Mouse (Mus musculus) midbrain, embryonic 16.5 days (tissue): ENCODE measurements at regions not wholly inside any gene's neighbourhood (a gene's known extent, or its start where the extent isn't known, plus 50 kb on each side); places are given as distances from the start of the nearest gene placed in this dataset.

Experiments used
- ATAC-seq: fragments of 200-750 bp; cut with Nextera tagmentation; 2 replicates; pipeline ENCODE4 v1.8.0; 2017; ENCODE audit warnings: moderate TSS enrichment
- H3K27ac ChIP-seq: fragments of 300-500 bp; sonication (generic); 2 replicates; pipeline ENCODE4 v1.5.1; 2014; ENCODE audit warnings: mild to moderate bottlenecking, low read length, mixed read lengths
- H3K27me3 ChIP-seq: fragments of 300-500 bp; sonication (generic); 2 replicates; pipeline ENCODE4 v1.6.1; 2014; ENCODE audit warnings: low read depth, low read length, mixed read lengths; ENCODE audit not compliant: control insufficient read depth, insufficient read depth
- H3K36me3 ChIP-seq: fragments of 300-500 bp; sonication (generic); 2 replicates; pipeline ENCODE4 v1.6.1; 2014; ENCODE audit warnings: mild to moderate bottlenecking, low read length, moderate library complexity, mixed read lengths; ENCODE audit not compliant: control insufficient read depth, insufficient read depth
- H3K4me1 ChIP-seq: fragments of 300-500 bp; sonication (generic); 2 replicates; pipeline ENCODE4 v1.6.1; 2014; ENCODE audit warnings: mild to moderate bottlenecking, low read length, mixed read lengths; ENCODE audit not compliant: control insufficient read depth, insufficient read depth
- H3K4me2 ChIP-seq: fragments of 300-500 bp; sonication (generic); 2 replicates; pipeline ENCODE4 v1.6.1; 2014; ENCODE audit warnings: mild to moderate bottlenecking, low read length, mixed read lengths
- H3K4me3 ChIP-seq: fragments of 300-500 bp; sonication (generic); 2 replicates; pipeline ENCODE4 v1.5.1; 2014; ENCODE audit warnings: low read depth, mild to moderate bottlenecking, low read length, moderate library complexity, mixed read lengths
- H3K9ac ChIP-seq: fragments of 300-500 bp; sonication (generic); 2 replicates; pipeline ENCODE4 v1.6.1; 2014; ENCODE audit warnings: low read depth, low read length, mixed read lengths
- H3K9me3 ChIP-seq: fragments of 300-500 bp; sonication (generic); replicated peaks from 2 replicates; pipeline ENCODE4 v1.6.1; 2014; ENCODE audit warnings: mild to moderate bottlenecking, low read length, mixed read lengths; ENCODE audit not compliant: control insufficient read depth, poor library complexity, severe bottlenecking
- WGBS: fragments of 180-500 bp; shearing (Covaris S2); extraction: QIAGEN DNeasy Blood & Tissue Kit; methylation state at CpG from one replicate; pipeline ENCODE4 v1.1.7; 2014; 5-methylcytosine and 5-hydroxymethylcytosine counted together

DNA sequence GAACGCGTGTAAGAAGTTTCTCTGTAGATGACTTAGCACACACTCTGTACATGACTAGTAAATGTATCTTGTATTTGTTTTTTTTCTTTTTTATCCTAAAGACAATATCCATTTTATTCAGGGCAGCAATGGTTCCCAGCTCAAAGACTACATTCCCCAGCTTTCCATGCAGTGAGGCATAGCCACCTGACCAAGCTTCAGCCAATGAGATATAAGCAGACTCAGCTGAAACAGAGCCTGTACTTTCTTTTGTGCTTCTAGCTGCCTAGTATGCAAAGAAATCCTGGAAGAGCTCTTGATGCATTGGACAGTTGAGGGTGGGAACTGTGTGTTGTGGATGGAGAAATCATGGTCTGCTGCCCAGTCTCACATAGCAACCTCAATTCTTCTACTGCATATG, 202.4 kb upstream of the Cadm1 start:
- Histone ChIP-seq H3K4me3 (no peak overlapping the region), H3K27ac (0 out of 2 replicates have a peak overlapping the region, but pooled peaks have one; percentile 3), H3K27me3 (no peaks in the 10 kb centered on the region), H3K4me1 (peaks cover 4% of the 10 kb centered on the region; the same call in 1 of the 2 replicates), H3K9me3 (no peaks in the 10 kb centered on the region), H3K4me2 (no peak overlapping the region), H3K9ac (no peak overlapping the region), H3K36me3 (no peaks in the 10 kb centered on the region)
- peak; percentile 93 for ATAC-seq
- WGBS: 100% methylated on average over 2 of the region's 2 CpGs

DNA sequence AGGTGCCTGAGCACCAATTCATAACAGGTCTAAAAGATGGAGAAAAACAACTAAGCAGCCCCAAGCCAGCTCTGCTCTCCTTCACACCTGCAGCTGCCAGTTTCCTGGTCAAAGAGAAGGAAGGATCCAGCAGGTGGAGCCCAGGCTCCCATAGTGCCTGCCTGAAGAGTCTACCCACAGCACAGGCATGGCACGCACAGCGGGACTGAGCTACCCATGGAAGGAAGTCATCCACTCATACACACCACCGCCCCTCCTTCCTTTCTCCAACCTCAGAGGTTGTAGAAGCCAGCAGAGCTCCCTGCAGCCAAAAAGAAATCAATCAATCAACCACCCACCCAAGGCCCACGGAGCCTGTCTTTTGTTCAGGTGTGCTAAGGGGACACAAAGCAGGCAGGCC, 197.0 kb upstream of the Cadm1 start:
- Histone ChIP-seq H3K9me3 (no peaks in the 10 kb centered on the region), H3K27ac (no peak overlapping the region), H3K4me3 (no peak overlapping the region), H3K27me3 (no peaks in the 10 kb centered on the region), H3K36me3 (no peaks in the 10 kb centered on the region), H3K4me1 (peaks cover under 1% of the 10 kb centered on the region; the same call in 1 of the 2 replicates), H3K9ac (no peak overlapping the region), H3K4me2 (no peak overlapping the region)
- 64% methylated on average over 4 of the region's 4 CpGs for WGBS
- ATAC-seq: no peak

DNA sequence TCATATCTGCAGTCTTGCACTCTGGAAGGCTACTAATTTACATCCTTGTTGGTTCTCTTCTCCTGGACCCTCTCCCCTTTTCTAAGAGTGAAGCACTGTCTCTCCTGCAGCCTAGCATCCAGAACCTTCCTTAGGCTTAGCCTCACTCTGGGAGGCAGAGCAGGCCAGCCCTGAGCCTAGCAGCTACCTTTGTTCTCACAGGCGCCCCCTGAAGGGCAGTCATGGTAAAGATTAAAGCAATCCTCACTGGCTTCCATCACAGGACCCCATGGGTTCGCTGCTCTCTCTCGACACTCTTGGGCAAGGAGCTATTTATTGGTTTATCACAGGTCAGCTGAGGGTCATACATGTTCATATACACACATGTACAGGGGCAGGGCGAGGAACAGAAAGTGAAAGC, 191.8 kb upstream of the Cadm1 start:
- no peaks in the 10 kb centered on the region for H3K9me3 ChIP-seq
- H3K4me3 ChIP-seq: no peak overlapping the region
- H3K27me3 ChIP-seq: no peaks in the 10 kb centered on the region
- 56% methylated on average over 4 of the region's 4 CpGs for WGBS
- ATAC-seq: no peak
- no peaks in the 10 kb centered on the region for H3K4me1 ChIP-seq
- H3K27ac ChIP-seq: no peak overlapping the region
- no peaks in the 10 kb centered on the region for H3K36me3 ChIP-seq
- no peak overlapping the region for H3K9ac ChIP-seq
- H3K4me2 ChIP-seq: no peak overlapping the region

DNA sequence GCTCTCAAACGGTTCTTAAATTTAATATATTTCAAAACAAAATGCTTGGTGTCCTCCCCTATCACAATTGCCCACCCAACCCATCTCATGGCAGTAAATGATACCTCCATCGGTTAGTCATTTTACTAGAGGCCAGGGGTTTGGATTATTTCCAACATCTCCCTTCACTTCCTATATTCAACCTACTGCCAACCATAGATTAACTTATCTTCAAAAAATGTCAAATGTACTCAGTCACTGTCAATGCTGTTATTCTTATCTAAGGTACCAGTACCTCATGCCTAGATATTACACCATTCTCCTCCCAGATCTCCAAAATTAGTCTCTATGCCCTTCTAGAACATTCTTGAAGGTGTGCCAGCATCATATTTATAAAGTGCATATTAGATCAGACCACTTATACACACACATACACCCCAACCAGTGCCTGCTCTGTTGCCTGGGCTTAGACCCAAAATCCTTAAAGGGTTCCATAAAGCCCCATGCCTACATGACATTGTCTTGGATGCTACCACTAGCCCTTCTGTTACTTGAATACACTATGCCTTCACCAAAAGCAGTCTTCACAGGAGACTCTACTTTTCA, 183.4 kb upstream of the Cadm1 start:
- H3K4me2 ChIP-seq: no peak overlapping the region
- H3K27me3 ChIP-seq: no peaks in the 10 kb centered on the region
- H3K36me3 ChIP-seq: no peaks in the 10 kb centered on the region
- no peak overlapping the region for H3K4me3 ChIP-seq
- H3K4me1 ChIP-seq: no peaks in the 10 kb centered on the region
- H3K9me3 ChIP-seq: no peaks in the 10 kb centered on the region
- WGBS: 98% methylated on average over 2 of the region's 2 CpGs
- no peak overlapping the region for H3K27ac ChIP-seq
- H3K9ac ChIP-seq: no peak overlapping the region
- no peak for ATAC-seq

DNA sequence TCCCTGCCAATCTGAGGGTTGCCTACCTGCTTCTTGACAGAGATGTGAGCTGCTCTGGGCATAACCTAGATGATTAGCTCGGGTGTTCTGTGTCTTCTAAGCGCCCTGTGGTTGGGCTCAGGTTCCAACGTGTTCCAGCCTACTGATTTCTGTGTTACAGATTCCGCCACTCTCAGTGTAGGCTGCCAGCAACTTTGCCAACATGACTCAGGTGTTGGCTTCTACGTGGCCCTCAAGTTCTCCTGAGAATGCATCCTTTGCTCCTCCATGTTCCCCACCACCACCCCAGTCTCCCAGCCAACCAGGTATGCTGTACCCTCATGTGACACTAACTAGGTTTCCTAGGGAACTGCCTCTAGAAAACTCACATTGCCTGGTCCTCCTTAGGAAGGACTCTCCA, 179.7 kb upstream of the Cadm1 start:
- 79% methylated on average over 5 of the region's 5 CpGs for WGBS
- H3K9ac ChIP-seq: no peak overlapping the region
- no peak overlapping the region for H3K4me3 ChIP-seq
- peaks cover 18% of the 10 kb centered on the region for H3K4me1 ChIP-seq
- H3K9me3 ChIP-seq: no peaks in the 10 kb centered on the region
- H3K27ac ChIP-seq: no peak overlapping the region
- no peaks in the 10 kb centered on the region for H3K27me3 ChIP-seq
- no peaks in the 10 kb centered on the region for H3K36me3 ChIP-seq
- H3K4me2 ChIP-seq: no peak overlapping the region
- ATAC-seq: no peak

DNA sequence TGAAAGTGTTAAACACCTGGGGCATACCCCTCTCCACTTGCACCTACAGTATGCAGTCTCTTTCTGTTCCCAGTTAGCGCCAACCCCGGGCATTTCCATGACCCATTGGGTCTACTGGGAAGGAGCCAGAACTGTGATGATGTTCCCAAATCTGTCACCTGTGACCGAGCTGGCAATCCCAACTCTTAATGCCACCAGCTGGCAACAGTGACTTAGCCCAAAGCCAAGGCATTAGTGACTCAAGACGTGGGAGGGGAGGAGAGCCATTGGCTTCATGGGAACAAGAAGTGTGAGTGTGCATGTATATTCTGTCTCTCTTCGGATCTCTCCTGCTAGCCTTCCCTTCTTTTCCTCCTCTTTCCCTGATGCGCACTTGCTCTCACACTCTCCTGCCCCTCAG, 178.9 kb upstream of the Cadm1 start:
- no peak overlapping the region for H3K4me2 ChIP-seq
- no peak overlapping the region for H3K4me3 ChIP-seq
- H3K27me3 ChIP-seq: no peaks in the 10 kb centered on the region
- ATAC-seq: no peak
- no peak overlapping the region for H3K27ac ChIP-seq
- H3K4me1 ChIP-seq: peaks cover 18% of the 10 kb centered on the region
- no peaks in the 10 kb centered on the region for H3K9me3 ChIP-seq
- H3K9ac ChIP-seq: no peak overlapping the region
- 86% methylated on average over 6 of the region's 6 CpGs for WGBS
- no peaks in the 10 kb centered on the region for H3K36me3 ChIP-seq

DNA sequence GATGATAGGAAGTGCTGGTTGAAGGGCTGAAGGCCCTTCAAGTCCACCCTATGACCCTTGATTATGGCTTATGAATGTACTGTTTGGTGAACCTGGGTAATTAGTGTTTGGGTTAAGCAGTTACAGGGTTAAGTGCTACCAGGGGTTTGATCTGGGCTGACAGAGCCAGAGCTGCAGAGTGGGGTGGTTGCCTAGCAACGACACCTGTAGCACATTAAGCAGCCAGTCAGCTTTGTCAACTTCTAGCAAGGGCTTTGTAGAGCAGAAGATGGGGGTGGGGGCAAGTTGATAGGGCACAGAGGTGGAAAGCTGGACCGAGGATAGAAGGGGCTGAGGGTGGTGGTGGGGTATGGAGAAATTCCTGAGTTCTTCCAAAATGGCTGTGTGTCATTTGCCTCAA, 177.0 kb upstream of the Cadm1 start:
- peak; percentile 80 for ATAC-seq
- Histone ChIP-seq H3K4me3 (no peak overlapping the region), H3K36me3 (no peaks in the 10 kb centered on the region), H3K9ac (no peak overlapping the region), H3K9me3 (no peaks in the 10 kb centered on the region), H3K4me2 (no peak overlapping the region), H3K27ac (no peak overlapping the region), H3K27me3 (no peaks in the 10 kb centered on the region), H3K4me1 (peaks cover 18% of the 10 kb centered on the region)
- 22% methylated on average over 2 of the region's 2 CpGs for WGBS

DNA sequence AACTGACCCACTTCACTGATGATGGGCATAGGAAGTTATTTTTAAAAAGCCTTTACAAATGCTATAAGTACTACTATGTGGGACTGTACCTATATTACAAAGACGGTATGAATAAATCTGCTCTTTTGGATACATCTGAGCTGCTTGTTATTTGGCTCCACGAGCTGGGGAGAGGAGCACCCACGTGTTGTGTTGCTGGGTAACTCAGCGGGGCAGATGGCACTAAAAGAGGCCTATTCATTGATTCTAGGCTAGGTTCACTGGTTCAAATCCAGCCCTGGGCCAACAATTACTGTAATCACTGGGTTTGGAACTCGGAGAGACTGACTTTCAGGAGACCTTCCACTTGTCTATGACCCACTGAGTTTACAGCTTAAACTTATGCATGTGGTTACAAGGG, 176.0 kb upstream of the Cadm1 start:
- Histone ChIP-seq H3K9me3 (no peaks in the 10 kb centered on the region), H3K4me3 (no peak overlapping the region), H3K4me1 (peaks cover 18% of the 10 kb centered on the region), H3K9ac (no peak overlapping the region), H3K27ac (no peak overlapping the region), H3K27me3 (no peaks in the 10 kb centered on the region), H3K36me3 (no peaks in the 10 kb centered on the region), H3K4me2 (no peak overlapping the region)
- ATAC-seq: no peak
- 66% methylated on average over 5 of the region's 5 CpGs for WGBS

DNA sequence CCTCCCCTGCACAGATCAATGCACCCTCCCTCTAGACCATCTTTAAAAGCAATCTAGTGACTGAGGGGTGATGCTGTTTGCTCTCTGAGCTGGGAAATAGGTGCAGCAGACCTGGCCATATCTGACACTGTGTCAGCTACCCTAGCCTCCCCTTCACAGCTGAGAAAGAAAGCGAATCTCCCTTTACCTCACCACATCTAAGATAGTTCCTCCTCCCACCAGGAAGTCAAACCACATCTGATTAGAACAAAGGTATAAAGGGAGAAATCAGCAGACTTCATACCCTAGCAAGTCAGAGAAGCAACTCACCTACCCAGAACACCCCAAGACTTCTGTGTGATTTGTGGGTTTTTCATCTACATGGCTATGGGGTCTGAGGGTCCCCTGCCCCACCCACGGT, 175.6 kb upstream of the Cadm1 start:
- Histone ChIP-seq H3K9ac (no peak overlapping the region), H3K4me1 (peaks cover 18% of the 10 kb centered on the region), H3K27me3 (no peaks in the 10 kb centered on the region), H3K4me3 (no peak overlapping the region), H3K4me2 (no peak overlapping the region), H3K36me3 (no peaks in the 10 kb centered on the region), H3K27ac (no peak overlapping the region), H3K9me3 (no peaks in the 10 kb centered on the region)
- no peak for ATAC-seq
- WGBS: 100% methylated on average over 2 of the region's 2 CpGs
